Mouse (Mus musculus): ENCODE measurements around the gene Gtf2h1. TPM values are rescaled to one million over a fixed set of nuclear protein-coding genes. Genes with fewer than 3 reads are reported as not detected.

Gene Gtf2h1
- polyA plus RNA-seq, 1 experiment from 2014 or later = 64.0 TPM

GRCm38 (mm10) chr7:46839446-46839845 lies 43.5 kb downstream of the Gtf2h1 start:
- DNase-seq (ENCODE audit: low spot score) (no peak), ATAC-seq (replicated peaks; ENCODE audit: insufficient number of reproducible peaks, low FRiP score, low TSS enrichment, low read depth) (no peak)
- H3K9me3 ChIP-seq (replicated peaks; ENCODE audit: control insufficient read depth, low read length) = no peaks in the 10 kb centered on the region
- no peak overlapping the region for H3K4me3 ChIP-seq (ENCODE audit: low read depth, low read length)
- H3K9ac ChIP-seq (replicated peaks; ENCODE audit: low read length) = no peak overlapping the region
- H3K4me2 ChIP-seq (ENCODE audit: low read depth, low read length) = no peak overlapping the region
- H3K36me3 ChIP-seq (replicated peaks; ENCODE audit: control insufficient read depth, insufficient read depth, low read depth, low read length) = no peaks in the 10 kb centered on the region
- WGBS = 24% methylated on average over 7 of the region's 7 CpGs
- H3K4me1 ChIP-seq (ENCODE audit: control insufficient read depth, insufficient read depth, low read length) = peaks cover 2% of the 10 kb centered on the region
- H3K27me3 ChIP-seq (ENCODE audit: control insufficient read depth, insufficient read depth, low read length) = no peaks in the 10 kb centered on the region
- no peak overlapping the region for H3K27ac ChIP-seq (replicated peaks; ENCODE audit: low read depth, low read length)

- Histone ChIP-seq H3K4me3 (ENCODE audit: low read depth, low read length) (no peak overlapping the region), H3K9ac (replicated peaks; ENCODE audit: low read length) (no peak overlapping the region), H3K9me3 (replicated peaks; ENCODE audit: control insufficient read depth, low read length) (no peaks in the 10 kb centered on the region), H3K27ac (replicated peaks; ENCODE audit: low read depth, low read length) (no peak overlapping the region), H3K36me3 (replicated peaks; ENCODE audit: control insufficient read depth, insufficient read depth, low read depth, low read length) (no peaks in the 10 kb centered on the region), H3K4me2 (ENCODE audit: low read depth, low read length) (no peak overlapping the region), H3K27me3 (ENCODE audit: control insufficient read depth, insufficient read depth, low read length) (no peaks in the 10 kb centered on the region), H3K4me1 (ENCODE audit: control insufficient read depth, insufficient read depth, low read length) (peaks cover 2% of the 10 kb centered on the region)
- ATAC-seq (replicated peaks; ENCODE audit: insufficient number of reproducible peaks, low FRiP score, low TSS enrichment, low read depth) (no peak), DNase-seq (ENCODE audit: low spot score) (no peak)
- WGBS = 67% methylated on average over 5 of the region's 5 CpGs
Observed at GRCm38 (mm10) chr7:46839861-46840260, 44.0 kb downstream of the Gtf2h1 start.

- no peak overlapping the region for H3K27ac ChIP-seq (replicated peaks; ENCODE audit: low read depth, low read length)
- ATAC-seq (replicated peaks; ENCODE audit: insufficient number of reproducible peaks, low FRiP score, low TSS enrichment, low read depth) = no peak
- no peak for DNase-seq (ENCODE audit: low spot score)
- WGBS = 48% methylated on average over 4 of the region's 4 CpGs
- H3K9me3 ChIP-seq (replicated peaks; ENCODE audit: control insufficient read depth, low read length) = no peaks in the 10 kb centered on the region
- H3K36me3 ChIP-seq (replicated peaks; ENCODE audit: control insufficient read depth, insufficient read depth, low read depth, low read length) = no peaks in the 10 kb centered on the region
- peaks cover 2% of the 10 kb centered on the region for H3K4me1 ChIP-seq (ENCODE audit: control insufficient read depth, insufficient read depth, low read length)
- no peak overlapping the region for H3K4me3 ChIP-seq (ENCODE audit: low read depth, low read length)
- H3K4me2 ChIP-seq (ENCODE audit: low read depth, low read length) = no peak overlapping the region
- H3K9ac ChIP-seq (replicated peaks; ENCODE audit: low read length) = no peak overlapping the region
- no peaks in the 10 kb centered on the region for H3K27me3 ChIP-seq (ENCODE audit: control insufficient read depth, insufficient read depth, low read length)
Observed at GRCm38 (mm10) chr7:46840326-46840725, 44.4 kb downstream of the Gtf2h1 start.

GRCm38 (mm10) chr7:46840787-46841525 lies 45.1 kb downstream of the Gtf2h1 start, which contains the start of gene Ldha:
Gene Ldha, plus strand, starts transcription at chr7:46841475.
- DNase-seq (ENCODE audit: low spot score) = no peak
- ATAC-seq (replicated peaks; ENCODE audit: insufficient number of reproducible peaks, low FRiP score, low TSS enrichment, low read depth) = no peak
- peaks cover 2% of the 10 kb centered on the region for H3K4me1 ChIP-seq (ENCODE audit: control insufficient read depth, insufficient read depth, low read length)
- H3K36me3 ChIP-seq (replicated peaks; ENCODE audit: control insufficient read depth, insufficient read depth, low read depth, low read length) = no peaks in the 10 kb centered on the region
- H3K9me3 ChIP-seq (replicated peaks; ENCODE audit: control insufficient read depth, low read length) = no peaks in the 10 kb centered on the region
- H3K4me3 ChIP-seq (ENCODE audit: low read depth, low read length) = no peak within 1 kb of the TSS
- no peak within 1 kb of the TSS for H3K4me2 ChIP-seq (ENCODE audit: low read depth, low read length)
- H3K27me3 ChIP-seq (ENCODE audit: control insufficient read depth, insufficient read depth, low read length) = no peaks in the 10 kb centered on the region
- no peak within 1 kb of the TSS for H3K27ac ChIP-seq (replicated peaks; ENCODE audit: low read depth, low read length)
- 15% methylated on average over 6 of the region's 6 CpGs for WGBS
- no peak within 1 kb of the TSS for H3K9ac ChIP-seq (replicated peaks; ENCODE audit: low read length)

GRCm38 (mm10) chr7:46842278-46842677 lies 46.4 kb downstream of the Gtf2h1 start:
- WGBS = 23% methylated on average over 5 of the region's 5 CpGs
- H3K4me1 ChIP-seq (ENCODE audit: control insufficient read depth, insufficient read depth, low read length) = peaks cover 2% of the 10 kb centered on the region

GRCm38 (mm10) chr7:46843576-46843975 lies 47.7 kb downstream of the Gtf2h1 start:
- WGBS = 79% methylated on average over 4 of the region's 4 CpGs
- H3K27ac ChIP-seq (replicated peaks; ENCODE audit: low read depth, low read length) = no peak overlapping the region

More at GRCm38 (mm10) chr7:46842278-46842677, 46.4 kb downstream of the Gtf2h1 start:
- H3K4me3 ChIP-seq (ENCODE audit: low read depth, low read length) = no peak overlapping the region
- H3K4me2 ChIP-seq (ENCODE audit: low read depth, low read length) = no peak overlapping the region
- no peak overlapping the region for H3K9ac ChIP-seq (replicated peaks; ENCODE audit: low read length)
- no peak overlapping the region for H3K27ac ChIP-seq (replicated peaks; ENCODE audit: low read depth, low read length)
- ATAC-seq (replicated peaks; ENCODE audit: insufficient number of reproducible peaks, low FRiP score, low TSS enrichment, low read depth) = no peak
- no peaks in the 10 kb centered on the region for H3K27me3 ChIP-seq (ENCODE audit: control insufficient read depth, insufficient read depth, low read length)
- no peaks in the 10 kb centered on the region for H3K36me3 ChIP-seq (replicated peaks; ENCODE audit: control insufficient read depth, insufficient read depth, low read depth, low read length)
- no peaks in the 10 kb centered on the region for H3K9me3 ChIP-seq (replicated peaks; ENCODE audit: control insufficient read depth, low read length)
- no peak for DNase-seq (ENCODE audit: low spot score)

GRCm38 (mm10) chr7:46845211-46845977 lies 49.5 kb downstream of the Gtf2h1 start:
- no peaks in the 10 kb centered on the region for H3K4me1 ChIP-seq (ENCODE audit: control insufficient read depth, insufficient read depth, low read length)

More at GRCm38 (mm10) chr7:46843576-46843975, 47.7 kb downstream of the Gtf2h1 start:
- no peak overlapping the region; the same call in 1 of the 2 replicates for H3K4me2 ChIP-seq (ENCODE audit: low read depth, low read length)
- no peak overlapping the region for H3K4me3 ChIP-seq (ENCODE audit: low read depth, low read length)
- no peak overlapping the region for H3K9ac ChIP-seq (replicated peaks; ENCODE audit: low read length)
- ATAC-seq (replicated peaks; ENCODE audit: insufficient number of reproducible peaks, low FRiP score, low TSS enrichment, low read depth) (no peak), DNase-seq (ENCODE audit: low spot score) (no peak)
- no peaks in the 10 kb centered on the region for H3K4me1 ChIP-seq (ENCODE audit: control insufficient read depth, insufficient read depth, low read length)
- no peaks in the 10 kb centered on the region for H3K27me3 ChIP-seq (ENCODE audit: control insufficient read depth, insufficient read depth, low read length)
- no peaks in the 10 kb centered on the region for H3K36me3 ChIP-seq (replicated peaks; ENCODE audit: control insufficient read depth, insufficient read depth, low read depth, low read length)
- no peaks in the 10 kb centered on the region for H3K9me3 ChIP-seq (replicated peaks; ENCODE audit: control insufficient read depth, low read length)

More at GRCm38 (mm10) chr7:46845211-46845977, 49.5 kb downstream of the Gtf2h1 start:
- under 1% methylated on average over 47 of the region's 51 CpGs for WGBS
- Histone ChIP-seq H3K36me3 (replicated peaks; ENCODE audit: control insufficient read depth, insufficient read depth, low read depth, low read length) (no peaks in the 10 kb centered on the region; the same call in 1 of the 2 replicates), H3K9me3 (replicated peaks; ENCODE audit: control insufficient read depth, low read length) (no peaks in the 10 kb centered on the region), H3K4me2 (ENCODE audit: low read depth, low read length) (peak overlapping the region; percentile 91), H3K27ac (replicated peaks; ENCODE audit: low read depth, low read length) (peak overlapping the region; percentile 91), H3K9ac (replicated peaks; ENCODE audit: low read length) (peak overlapping the region; percentile 89), H3K4me3 (ENCODE audit: low read depth, low read length) (peak overlapping the region; percentile 74), H3K27me3 (ENCODE audit: control insufficient read depth, insufficient read depth, low read length) (no peaks in the 10 kb centered on the region)
- DNase-seq (ENCODE audit: low spot score) = peak; percentile 96
- peak; percentile 71 for ATAC-seq (replicated peaks; ENCODE audit: insufficient number of reproducible peaks, low FRiP score, low TSS enrichment, low read depth)

Data from embryonic facial prominence, embryonic 11.5 days (tissue).